Mouse (Mus musculus) intestine, postnatal 0 days (tissue): ENCODE measurements at regions not wholly inside any gene's neighbourhood (a gene's known extent, or its start where the extent isn't known, plus 50 kb on each side); places are given as distances from the start of the nearest gene placed in this dataset.

ENCODE experiments used
- ATAC-seq: fragments of 200-750 bp; cut with Nextera tagmentation; 2 replicates; pipeline ENCODE4 v1.8.0; 2017; ENCODE audit warnings: mild to moderate bottlenecking, moderate TSS enrichment, moderate library complexity
- H3K27ac ChIP-seq: fragments of 300-500 bp; sonication (generic); 2 replicates; pipeline ENCODE4 v1.5.1; 2014; ENCODE audit warnings: mild to moderate bottlenecking, low read depth, low read length, moderate library complexity
- H3K27me3 ChIP-seq: fragments of 300-500 bp; sonication (generic); replicated peaks from 2 replicates; pipeline ENCODE4 v1.6.1; 2014; ENCODE audit warnings: low read length, mixed read lengths; ENCODE audit not compliant: control insufficient read depth, insufficient read depth
- H3K36me3 ChIP-seq: fragments of 300-500 bp; sonication (generic); 2 replicates; pipeline ENCODE4 v1.6.1; 2014; ENCODE audit warnings: mild to moderate bottlenecking, moderate library complexity; ENCODE audit not compliant: control insufficient read depth, insufficient read depth
- H3K4me1 ChIP-seq: fragments of 300-500 bp; sonication (generic); replicated peaks from 2 replicates; pipeline ENCODE4 v1.6.1; 2014; ENCODE audit warnings: antibody characterized with exemption, low read length, mixed read lengths; ENCODE audit not compliant: control insufficient read depth, insufficient read depth
- H3K4me2 ChIP-seq: fragments of 300-500 bp; sonication (generic); replicated peaks from 2 replicates; pipeline ENCODE4 v1.6.1; 2014; ENCODE audit warnings: low read depth, mild to moderate bottlenecking, moderate library complexity
- H3K4me3 ChIP-seq: fragments of 300-500 bp; sonication (generic); 2 replicates; pipeline ENCODE4 v1.5.1; 2014; ENCODE audit warnings: low read depth, low read length
- H3K9ac ChIP-seq: fragments of 300-500 bp; sonication (generic); 2 replicates; pipeline ENCODE4 v1.6.1; 2014; ENCODE audit warnings: mild to moderate bottlenecking, low read depth, low read length
- H3K9me3 ChIP-seq: fragments of 300-500 bp; sonication (generic); 2 replicates; pipeline ENCODE4 v1.6.1; 2016; ENCODE audit warnings: mixed run types; ENCODE audit not compliant: control insufficient read depth
- CTCF ChIP-seq: sonication (generic); IDR thresholded peaks from 2 replicates; pipeline ENCODE4 v1.5.1; 2016; ENCODE audit warnings: low read depth, mild to moderate bottlenecking, control low read depth, antibody characterized with exemption, moderate library complexity
- WGBS: fragments of 180-500 bp; shearing (Covaris S2); extraction: QIAGEN DNeasy Blood & Tissue Kit; methylation state at CpG from one replicate; pipeline ENCODE4 v1.1.7; 2014; 5-methylcytosine and 5-hydroxymethylcytosine counted together

DNA sequence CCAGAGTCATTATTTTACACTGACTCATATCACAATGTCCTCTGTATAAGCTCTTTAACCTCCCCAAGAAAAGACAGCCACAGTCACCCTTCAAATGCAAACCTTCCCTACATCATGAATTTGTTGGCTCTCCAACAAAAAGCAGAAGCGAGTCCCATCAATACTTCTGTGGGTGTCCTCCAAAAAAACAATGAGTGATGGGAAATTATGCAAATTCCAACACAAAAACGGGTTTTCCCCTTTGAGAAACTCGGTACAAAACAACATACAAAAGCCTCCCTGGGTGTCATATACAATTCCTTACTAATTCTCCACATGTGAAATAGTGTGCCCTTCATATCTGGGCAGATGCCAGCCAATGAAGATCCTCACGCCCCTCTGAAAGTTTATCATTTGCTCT is 311.8 kb upstream of the 4930412O13Rik start:
- H3K27me3 ChIP-seq, result no peaks in the 10 kb centered on the region
- no peaks in the 10 kb centered on the region for H3K36me3 ChIP-seq
- H3K9me3 ChIP-seq, result no peaks in the 10 kb centered on the region
- H3K4me1 ChIP-seq, result no peaks in the 10 kb centered on the region
- no peak overlapping the region for H3K27ac ChIP-seq
- H3K9ac ChIP-seq, result no peak overlapping the region
- no peak for TF ChIP-seq CTCF
- no peak overlapping the region for H3K4me3 ChIP-seq
- no peak for ATAC-seq
- WGBS, result 76% methylated on average over 4 of the region's 4 CpGs
- H3K4me2 ChIP-seq, result no peak overlapping the region

DNA sequence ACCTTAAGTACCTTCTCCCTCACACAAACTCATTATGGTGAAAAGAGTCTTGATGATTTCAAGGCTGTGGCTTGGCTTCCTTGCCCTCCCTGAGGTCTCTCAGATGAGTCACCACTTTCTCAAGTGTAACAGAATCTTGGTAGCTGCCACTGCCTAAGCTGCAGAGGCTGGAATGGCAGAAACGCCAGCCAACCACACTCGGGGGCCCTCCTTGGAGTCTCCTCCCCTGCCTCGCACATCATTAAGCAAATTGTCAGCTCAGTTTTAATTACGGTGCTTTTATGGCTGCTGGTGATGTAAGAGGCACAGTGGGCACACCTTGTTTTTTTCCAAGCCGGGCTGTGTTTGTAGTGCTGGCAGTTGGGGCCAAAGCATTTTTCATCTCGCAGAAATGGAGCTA is 306.9 kb upstream of the 4930412O13Rik start:
- no peak overlapping the region for H3K9ac ChIP-seq
- H3K9me3 ChIP-seq, result no peaks in the 10 kb centered on the region
- no peak for ATAC-seq
- no peak for TF ChIP-seq CTCF
- H3K4me1 ChIP-seq, result no peaks in the 10 kb centered on the region
- H3K27ac ChIP-seq, result no peak overlapping the region
- H3K27me3 ChIP-seq, result no peaks in the 10 kb centered on the region
- no peak overlapping the region for H3K4me3 ChIP-seq
- 43% methylated on average over 6 of the region's 6 CpGs for WGBS
- H3K4me2 ChIP-seq, result no peak overlapping the region
- H3K36me3 ChIP-seq, result no peaks in the 10 kb centered on the region

DNA sequence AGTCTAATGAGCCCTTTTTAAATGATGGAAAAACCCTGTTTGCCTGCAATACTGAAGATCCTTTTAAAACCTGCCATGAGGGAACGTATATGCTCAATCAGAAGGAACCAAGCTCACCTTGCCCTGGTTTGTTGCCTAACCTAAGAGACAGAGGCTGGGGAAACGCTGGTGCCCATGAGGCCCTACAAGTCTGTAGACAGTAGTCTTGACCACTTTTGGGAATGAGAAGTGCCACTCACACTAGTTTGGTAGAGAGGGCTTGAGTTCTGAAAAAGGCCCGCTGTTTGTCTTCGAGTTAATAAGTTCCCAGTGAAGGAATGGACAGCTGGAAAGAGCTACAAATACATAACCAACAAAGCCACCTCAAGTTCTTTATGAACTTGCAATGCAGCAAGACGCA is 306.4 kb upstream of the 4930412O13Rik start:
- no peak for TF ChIP-seq CTCF
- no peak overlapping the region for H3K4me2 ChIP-seq
- no peak for ATAC-seq
- no peaks in the 10 kb centered on the region for H3K4me1 ChIP-seq
- no peaks in the 10 kb centered on the region for H3K36me3 ChIP-seq
- H3K9me3 ChIP-seq, result no peaks in the 10 kb centered on the region
- H3K27ac ChIP-seq, result no peak overlapping the region
- no peak overlapping the region for H3K4me3 ChIP-seq
- no peaks in the 10 kb centered on the region for H3K27me3 ChIP-seq
- H3K9ac ChIP-seq, result no peak overlapping the region
- WGBS, result 86% methylated on average over 5 of the region's 5 CpGs

DNA sequence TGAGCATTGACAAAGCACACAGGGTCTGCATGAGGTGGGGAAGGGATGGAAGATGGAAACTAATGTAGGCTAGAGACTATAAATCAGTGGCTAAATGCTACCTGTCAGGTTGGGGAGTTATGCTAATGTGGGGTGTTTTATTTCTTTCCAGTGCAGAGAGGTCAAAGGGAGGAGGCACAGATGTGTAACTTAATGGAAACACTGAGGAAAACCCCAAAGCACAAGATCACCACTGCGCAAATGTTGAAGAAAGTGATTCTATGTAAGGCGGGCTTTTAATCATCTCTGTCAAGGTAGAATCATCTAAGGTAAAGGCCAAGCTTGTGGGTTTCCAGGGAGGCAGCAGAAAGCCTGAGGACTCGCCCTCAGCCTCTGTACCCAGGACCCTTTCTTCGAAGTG is 303.2 kb upstream of the 4930412O13Rik start:
- Histone ChIP-seq H3K9me3 (no peaks in the 10 kb centered on the region), H3K4me1 (no peaks in the 10 kb centered on the region), H3K27ac (no peak overlapping the region), H3K4me2 (no peak overlapping the region), H3K36me3 (no peaks in the 10 kb centered on the region), H3K27me3 (no peaks in the 10 kb centered on the region), H3K9ac (no peak overlapping the region), H3K4me3 (no peak overlapping the region)
- 82% methylated on average over 4 of the region's 4 CpGs for WGBS
- no peak for TF ChIP-seq CTCF
- no peak for ATAC-seq

DNA sequence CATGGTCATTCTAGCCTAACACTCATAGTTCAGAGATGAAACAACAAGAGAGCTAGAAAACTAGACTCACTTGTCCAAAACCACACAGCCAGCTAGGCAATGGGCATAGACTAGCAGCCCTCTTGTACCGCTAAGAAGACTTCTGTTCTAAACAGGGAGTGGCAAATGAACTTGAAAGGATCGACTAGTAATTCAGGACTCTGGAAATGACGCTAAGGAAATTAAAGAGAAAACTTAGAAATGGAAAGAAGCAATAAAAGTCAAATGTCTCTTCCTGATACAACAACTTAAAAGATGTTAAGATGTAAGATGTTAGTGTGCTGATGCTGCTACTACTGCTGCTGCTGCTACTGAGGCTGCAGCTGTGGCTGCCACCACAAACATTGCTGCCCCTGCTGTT is 293.7 kb upstream of the 4930412O13Rik start:
- Histone ChIP-seq H3K9me3 (no peaks in the 10 kb centered on the region), H3K4me1 (no peaks in the 10 kb centered on the region), H3K4me3 (no peak overlapping the region), H3K27ac (no peak overlapping the region), H3K36me3 (no peaks in the 10 kb centered on the region), H3K4me2 (no peak overlapping the region), H3K9ac (no peak overlapping the region), H3K27me3 (no peaks in the 10 kb centered on the region)
- 91% methylated on average over 3 of the region's 3 CpGs for WGBS
- ATAC-seq, result no peak
- TF ChIP-seq CTCF, result no peak

DNA sequence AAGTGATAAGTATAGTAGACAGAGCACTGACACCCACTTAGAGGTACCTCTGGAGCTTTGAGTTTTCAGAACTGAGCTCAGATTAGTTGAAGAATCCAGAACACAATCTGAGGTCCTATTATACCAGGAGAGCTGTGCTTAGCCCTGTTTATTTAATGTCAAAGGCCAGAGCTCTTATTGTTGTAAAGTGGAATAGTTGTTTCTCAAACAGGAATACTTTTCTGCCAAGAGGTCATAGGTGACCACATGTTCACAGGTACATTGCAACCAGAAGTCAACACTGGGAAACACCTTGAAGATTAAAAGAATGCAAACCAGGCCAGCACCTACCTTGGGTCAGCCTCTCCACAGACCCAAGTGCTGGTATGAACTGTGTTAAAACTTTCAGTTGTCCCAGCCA is 291.9 kb upstream of the 4930412O13Rik start:
- Histone ChIP-seq H3K9me3 (no peaks in the 10 kb centered on the region), H3K36me3 (no peaks in the 10 kb centered on the region), H3K4me3 (no peak overlapping the region), H3K4me2 (no peak overlapping the region), H3K27ac (no peak overlapping the region), H3K27me3 (no peaks in the 10 kb centered on the region), H3K9ac (no peak overlapping the region), H3K4me1 (no peaks in the 10 kb centered on the region)
- TF ChIP-seq CTCF, result no peak
- no peak for ATAC-seq

DNA sequence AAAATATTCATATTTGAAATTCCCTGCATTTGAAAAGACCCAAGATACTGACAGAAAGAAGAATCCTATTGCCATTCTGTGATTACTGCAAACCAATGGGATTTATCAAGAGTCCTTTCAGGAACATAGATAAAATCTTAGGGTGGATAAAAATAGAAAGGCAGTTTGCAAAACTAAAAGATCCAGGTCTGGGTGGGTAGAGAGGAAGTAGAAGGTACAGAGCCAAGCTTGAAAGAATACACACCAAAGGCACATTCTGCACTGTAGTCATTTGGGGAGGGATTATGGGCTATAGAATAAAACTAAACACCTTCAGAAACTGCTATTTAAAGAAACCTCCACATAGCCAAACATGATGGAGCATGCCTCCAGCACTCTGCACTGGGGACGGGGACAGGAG is 288.5 kb upstream of the 4930412O13Rik start:
- no peak overlapping the region for H3K4me2 ChIP-seq
- ATAC-seq, result no peak
- no peaks in the 10 kb centered on the region for H3K36me3 ChIP-seq
- no peaks in the 10 kb centered on the region for H3K4me1 ChIP-seq
- H3K9ac ChIP-seq, result no peak overlapping the region
- no peak overlapping the region for H3K4me3 ChIP-seq
- H3K27me3 ChIP-seq, result no peaks in the 10 kb centered on the region
- no peak for TF ChIP-seq CTCF
- H3K9me3 ChIP-seq, result no peaks in the 10 kb centered on the region
- H3K27ac ChIP-seq, result no peak overlapping the region
- 74% methylated on average over 1 of the region's 1 CpGs for WGBS
